Mouse (Mus musculus): ENCODE data around the gene Erg. TPM values are rescaled to one million over a fixed set of nuclear protein-coding genes. Genes with fewer than 3 reads are reported as not detected.

Gene Erg
- polyA plus RNA-seq, 1 experiment from 2014 or later, result 1.4 TPM

DNA sequence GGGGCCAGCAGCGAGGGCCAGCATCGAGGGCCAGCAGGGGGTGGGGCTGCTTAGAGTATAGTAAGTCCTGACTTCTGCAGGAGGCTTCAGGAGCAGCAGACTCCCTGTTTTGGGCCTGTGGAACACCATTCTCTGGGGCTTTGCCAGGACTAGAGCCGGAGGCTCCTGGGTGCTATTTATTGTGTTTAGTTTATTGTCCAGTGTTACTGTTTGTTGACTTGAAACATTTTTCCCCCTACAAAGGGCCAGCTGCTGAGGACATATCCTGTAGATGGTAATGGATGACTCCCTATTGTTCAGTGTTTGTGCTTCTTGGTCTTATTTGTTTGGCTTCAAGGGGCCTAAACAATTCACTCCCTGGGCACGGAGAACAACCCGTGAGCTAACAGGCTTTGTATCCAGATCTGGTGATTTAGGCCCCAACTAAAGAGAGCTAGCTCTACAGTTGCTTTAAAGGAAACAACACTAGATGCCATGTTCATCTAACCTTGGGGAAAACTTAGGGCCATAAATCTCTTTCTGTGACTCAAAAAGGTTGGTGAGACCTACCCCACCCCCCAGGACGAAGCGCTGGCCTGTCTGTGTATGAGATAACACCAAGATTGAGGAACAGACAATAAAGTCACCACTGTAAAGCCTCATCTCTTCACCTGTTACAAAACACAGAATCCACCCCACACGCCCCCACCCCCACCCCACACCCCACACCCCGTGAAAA, 137.6 kb downstream of the Erg start:
- Histone ChIP-seq H3K27ac (ENCODE audit: low read length) (no peak overlapping the region), H3K36me3 (ENCODE audit: control insufficient read depth, insufficient read depth, low read length) (no peaks in the 10 kb centered on the region)
- WGBS, result 82% methylated on average over 9 of the region's 9 CpGs

DNA sequence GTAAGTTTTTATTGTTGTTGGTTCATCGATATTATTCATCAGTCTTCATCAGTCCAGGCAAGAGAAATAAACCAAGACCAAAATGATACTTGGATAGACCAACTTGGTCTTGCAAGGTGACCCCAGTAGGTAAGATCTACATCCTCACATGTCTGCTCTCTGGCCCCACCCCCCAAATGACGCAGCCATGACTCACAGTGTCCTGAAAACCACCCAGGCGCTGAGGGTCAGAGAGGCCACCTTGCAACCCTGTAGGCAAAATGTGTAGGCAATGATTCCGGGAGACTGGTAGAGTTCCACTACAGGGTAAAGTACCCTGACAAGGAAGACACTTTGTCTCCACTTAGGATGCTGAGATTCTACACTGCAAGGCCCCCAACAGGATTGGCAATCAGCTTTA, 138.5 kb downstream of the Erg start:
- no peaks in the 10 kb centered on the region for H3K27me3 ChIP-seq (ENCODE audit: control insufficient read depth, insufficient read depth, low read depth, low read length)
- no peak overlapping the region for H3K27ac ChIP-seq (ENCODE audit: low read length)
- ATAC-seq, result no peak
- H3K36me3 ChIP-seq (ENCODE audit: control insufficient read depth, insufficient read depth, low read length), result no peaks in the 10 kb centered on the region
- 90% methylated on average over 4 of the region's 4 CpGs for WGBS
- H3K4me1 ChIP-seq (ENCODE audit: control insufficient read depth, insufficient read depth, low read length), result no peaks in the 10 kb centered on the region
- H3K9ac ChIP-seq (ENCODE audit: low read depth, low read length), result no peak overlapping the region
- H3K9me3 ChIP-seq (replicated peaks; ENCODE audit: control insufficient read depth, low read length, poor library complexity, severe bottlenecking), result no peaks in the 10 kb centered on the region
- H3K4me2 ChIP-seq (ENCODE audit: low read length), result no peak overlapping the region
- no peak overlapping the region for H3K4me3 ChIP-seq (ENCODE audit: low read depth, low read length)

More for the DNA sequence above, 137.6 kb downstream of the Erg start:
- Histone ChIP-seq H3K27me3 (ENCODE audit: control insufficient read depth, insufficient read depth, low read depth, low read length) (no peaks in the 10 kb centered on the region), H3K9ac (ENCODE audit: low read depth, low read length) (no peak overlapping the region), H3K4me2 (ENCODE audit: low read length) (no peak overlapping the region), H3K4me3 (ENCODE audit: low read depth, low read length) (no peak overlapping the region), H3K4me1 (ENCODE audit: control insufficient read depth, insufficient read depth, low read length) (no peaks in the 10 kb centered on the region), H3K9me3 (replicated peaks; ENCODE audit: control insufficient read depth, low read length, poor library complexity, severe bottlenecking) (no peaks in the 10 kb centered on the region)
- no peak for ATAC-seq

DNA sequence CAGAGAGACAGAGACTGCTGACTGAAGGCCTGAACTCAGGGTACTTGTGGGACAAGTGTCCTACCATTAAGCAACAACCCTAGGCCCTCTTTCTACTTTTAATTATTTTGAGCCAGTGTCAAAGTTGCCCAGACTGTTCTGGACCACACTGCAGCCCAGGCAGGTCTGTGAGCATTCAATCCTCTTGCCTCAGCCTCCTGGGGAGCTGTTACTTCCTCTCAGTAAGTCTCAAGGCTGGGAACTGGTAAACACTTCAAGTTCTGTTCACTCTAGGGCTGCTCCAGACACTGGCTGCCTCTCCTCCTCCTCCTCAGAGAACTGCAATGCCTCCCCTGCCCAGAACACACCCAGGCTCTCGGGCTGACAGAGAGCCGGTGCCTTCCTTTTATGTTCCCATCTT, 140.0 kb downstream of the Erg start:
- H3K4me2 ChIP-seq (ENCODE audit: low read length), result no peak overlapping the region
- no peak overlapping the region for H3K4me3 ChIP-seq (ENCODE audit: low read depth, low read length)
- no peak for ATAC-seq
- WGBS, result 73% methylated on average over 2 of the region's 2 CpGs
- no peaks in the 10 kb centered on the region for H3K9me3 ChIP-seq (replicated peaks; ENCODE audit: control insufficient read depth, low read length, poor library complexity, severe bottlenecking)
- H3K9ac ChIP-seq (ENCODE audit: low read depth, low read length), result no peak overlapping the region
- H3K27me3 ChIP-seq (ENCODE audit: control insufficient read depth, insufficient read depth, low read depth, low read length), result no peaks in the 10 kb centered on the region
- no peaks in the 10 kb centered on the region for H3K4me1 ChIP-seq (ENCODE audit: control insufficient read depth, insufficient read depth, low read length)
- no peaks in the 10 kb centered on the region for H3K36me3 ChIP-seq (ENCODE audit: control insufficient read depth, insufficient read depth, low read length)
- no peak overlapping the region for H3K27ac ChIP-seq (ENCODE audit: low read length)

DNA sequence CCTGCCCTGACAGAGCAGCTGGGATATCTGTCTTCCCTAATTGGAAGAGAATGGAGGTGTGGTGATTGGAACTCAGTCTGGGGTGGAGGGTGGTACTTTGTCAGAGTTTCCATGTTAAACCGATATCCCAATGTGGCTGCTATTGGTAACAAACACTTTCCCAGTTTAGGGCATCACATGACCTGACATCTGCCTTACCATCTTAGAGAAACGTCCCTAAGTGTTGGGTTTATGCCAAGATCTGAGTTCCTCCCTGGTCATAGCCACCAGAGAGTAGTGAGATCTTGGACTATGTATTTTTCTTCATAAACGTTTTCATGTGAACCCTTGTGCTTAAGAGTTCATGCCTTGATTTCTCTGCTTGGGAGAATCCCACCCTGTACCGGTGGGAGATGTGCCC, 144.4 kb downstream of the Erg start:
- Histone ChIP-seq H3K27ac (ENCODE audit: low read length) (no peak overlapping the region), H3K4me2 (ENCODE audit: low read length) (no peak overlapping the region), H3K9me3 (replicated peaks; ENCODE audit: control insufficient read depth, low read length, poor library complexity, severe bottlenecking) (no peaks in the 10 kb centered on the region), H3K4me3 (ENCODE audit: low read depth, low read length) (no peak overlapping the region), H3K27me3 (ENCODE audit: control insufficient read depth, insufficient read depth, low read depth, low read length) (no peaks in the 10 kb centered on the region), H3K4me1 (ENCODE audit: control insufficient read depth, insufficient read depth, low read length) (no peaks in the 10 kb centered on the region), H3K9ac (ENCODE audit: low read depth, low read length) (no peak overlapping the region), H3K36me3 (ENCODE audit: control insufficient read depth, insufficient read depth, low read length) (no peaks in the 10 kb centered on the region)
- WGBS, result 74% methylated on average over 4 of the region's 4 CpGs
- ATAC-seq, result no peak

DNA sequence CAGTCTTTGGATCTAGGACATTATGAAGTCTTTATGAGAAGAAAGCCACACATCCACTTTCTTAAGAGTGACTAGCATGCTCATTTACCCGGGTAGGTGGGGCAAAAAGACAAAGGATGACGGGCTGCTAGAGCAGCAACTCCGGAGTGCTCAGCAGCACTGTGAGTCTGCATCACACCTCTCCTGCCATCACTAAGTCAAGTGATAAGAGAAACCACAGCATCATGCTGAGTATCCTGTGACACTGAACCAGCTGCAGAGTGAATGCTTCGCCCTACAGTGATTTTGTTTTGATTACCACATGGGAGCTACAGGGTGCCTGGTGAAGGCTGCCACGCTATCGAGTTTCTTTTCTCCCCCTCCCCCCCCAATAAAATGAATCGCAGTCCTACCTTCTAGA, 145.2 kb downstream of the Erg start:
- no peaks in the 10 kb centered on the region for H3K9me3 ChIP-seq (replicated peaks; ENCODE audit: control insufficient read depth, low read length, poor library complexity, severe bottlenecking)
- no peak overlapping the region for H3K27ac ChIP-seq (ENCODE audit: low read length)
- 65% methylated on average over 7 of the region's 7 CpGs for WGBS
- no peak overlapping the region for H3K9ac ChIP-seq (ENCODE audit: low read depth, low read length)
- no peak for ATAC-seq
- H3K4me1 ChIP-seq (ENCODE audit: control insufficient read depth, insufficient read depth, low read length), result no peaks in the 10 kb centered on the region
- H3K36me3 ChIP-seq (ENCODE audit: control insufficient read depth, insufficient read depth, low read length), result no peaks in the 10 kb centered on the region
- no peak overlapping the region for H3K4me3 ChIP-seq (ENCODE audit: low read depth, low read length)
- H3K27me3 ChIP-seq (ENCODE audit: control insufficient read depth, insufficient read depth, low read depth, low read length), result no peaks in the 10 kb centered on the region
- no peak overlapping the region for H3K4me2 ChIP-seq (ENCODE audit: low read length)

GRCm38 (mm10) chr16:95440334-95440733, 146.1 kb downstream of the Erg start:
- Histone ChIP-seq H3K36me3 (ENCODE audit: control insufficient read depth, insufficient read depth, low read length) (no peaks in the 10 kb centered on the region), H3K27ac (ENCODE audit: low read length) (no peak overlapping the region), H3K4me3 (ENCODE audit: low read depth, low read length) (no peak overlapping the region), H3K4me1 (ENCODE audit: control insufficient read depth, insufficient read depth, low read length) (no peaks in the 10 kb centered on the region), H3K9ac (ENCODE audit: low read depth, low read length) (no peak overlapping the region), H3K9me3 (replicated peaks; ENCODE audit: control insufficient read depth, low read length, poor library complexity, severe bottlenecking) (no peaks in the 10 kb centered on the region), H3K4me2 (ENCODE audit: low read length) (no peak overlapping the region), H3K27me3 (ENCODE audit: control insufficient read depth, insufficient read depth, low read depth, low read length) (no peaks in the 10 kb centered on the region)
- WGBS, result 80% methylated on average over 7 of the region's 7 CpGs
- ATAC-seq, result no peak

- Histone ChIP-seq H3K36me3 (ENCODE audit: control insufficient read depth, insufficient read depth, low read length) (no peaks in the 10 kb centered on the region), H3K4me2 (ENCODE audit: low read length) (no peak overlapping the region), H3K9me3 (replicated peaks; ENCODE audit: control insufficient read depth, low read length, poor library complexity, severe bottlenecking) (no peaks in the 10 kb centered on the region), H3K4me1 (ENCODE audit: control insufficient read depth, insufficient read depth, low read length) (no peaks in the 10 kb centered on the region), H3K27me3 (ENCODE audit: control insufficient read depth, insufficient read depth, low read depth, low read length) (no peaks in the 10 kb centered on the region), H3K27ac (ENCODE audit: low read length) (no peak overlapping the region), H3K9ac (ENCODE audit: low read depth, low read length) (no peak overlapping the region), H3K4me3 (ENCODE audit: low read depth, low read length) (no peak overlapping the region)
- ATAC-seq, result no peak
- 61% methylated on average over 8 of the region's 8 CpGs for WGBS
Observed at GRCm38 (mm10) chr16:95439794-95440193, 146.6 kb downstream of the Erg start.

DNA sequence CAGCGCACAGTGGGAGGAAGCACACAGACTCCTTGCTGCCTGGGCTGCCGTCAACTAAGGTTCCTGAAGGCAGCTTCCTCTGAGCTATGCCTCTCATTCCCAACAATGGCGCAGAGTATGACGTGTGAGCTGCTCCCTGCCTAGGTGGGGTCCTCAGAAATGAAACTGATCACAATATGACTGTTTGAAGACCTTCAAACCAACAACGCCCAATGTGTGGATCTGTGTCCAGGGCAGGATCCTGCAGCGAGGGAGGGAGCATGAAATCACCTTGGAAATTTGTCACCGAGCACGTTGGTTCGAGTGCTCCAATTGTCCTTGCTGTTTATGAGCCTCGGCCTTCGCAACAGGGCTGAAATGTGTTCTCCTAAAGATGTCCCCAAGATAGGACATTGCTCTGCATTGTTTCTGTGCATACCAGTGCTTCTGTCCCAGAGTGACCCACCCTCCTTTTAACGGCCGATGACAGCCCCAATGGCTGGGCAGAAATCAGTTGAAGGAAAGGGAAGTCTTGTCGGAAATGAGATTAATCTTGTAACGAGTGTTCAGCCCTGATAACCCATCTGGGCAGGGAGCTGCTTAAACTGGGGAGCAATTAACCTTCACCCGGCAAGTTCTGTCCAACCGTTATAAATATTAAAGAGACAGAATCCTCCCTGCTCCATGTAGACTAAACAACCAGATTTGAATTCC, 147.4 kb downstream of the Erg start:
- no peaks in the 10 kb centered on the region for H3K36me3 ChIP-seq (ENCODE audit: control insufficient read depth, insufficient read depth, low read length)
- H3K9ac ChIP-seq (ENCODE audit: low read depth, low read length), result no peak overlapping the region
- no peaks in the 10 kb centered on the region for H3K4me1 ChIP-seq (ENCODE audit: control insufficient read depth, insufficient read depth, low read length)
- no peak overlapping the region for H3K27ac ChIP-seq (ENCODE audit: low read length)
- no peak overlapping the region for H3K4me3 ChIP-seq (ENCODE audit: low read depth, low read length)
- no peak for ATAC-seq
- H3K4me2 ChIP-seq (ENCODE audit: low read length), result no peak overlapping the region
- H3K9me3 ChIP-seq (replicated peaks; ENCODE audit: control insufficient read depth, low read length, poor library complexity, severe bottlenecking), result no peaks in the 10 kb centered on the region
- H3K27me3 ChIP-seq (ENCODE audit: control insufficient read depth, insufficient read depth, low read depth, low read length), result no peaks in the 10 kb centered on the region
- 78% methylated on average over 17 of the region's 17 CpGs for WGBS

GRCm38 (mm10) chr16:95436611-95437010, 149.8 kb downstream of the Erg start:
- no peaks in the 10 kb centered on the region for H3K36me3 ChIP-seq (ENCODE audit: control insufficient read depth, insufficient read depth, low read length)
- H3K4me2 ChIP-seq (ENCODE audit: low read length), result no peak overlapping the region
- H3K9me3 ChIP-seq (replicated peaks; ENCODE audit: control insufficient read depth, low read length, poor library complexity, severe bottlenecking), result no peaks in the 10 kb centered on the region
- no peak overlapping the region for H3K4me3 ChIP-seq (ENCODE audit: low read depth, low read length)
- H3K27ac ChIP-seq (ENCODE audit: low read length), result no peak overlapping the region
- WGBS, result 90% methylated on average over 8 of the region's 8 CpGs
- H3K4me1 ChIP-seq (ENCODE audit: control insufficient read depth, insufficient read depth, low read length), result no peaks in the 10 kb centered on the region
- H3K9ac ChIP-seq (ENCODE audit: low read depth, low read length), result no peak overlapping the region
- no peaks in the 10 kb centered on the region for H3K27me3 ChIP-seq (ENCODE audit: control insufficient read depth, insufficient read depth, low read depth, low read length)
- ATAC-seq, result no peak
